Mouse (Mus musculus): ENCODE data around the gene Ankrd33b.

The Ankrd33b gene

GRCm38 (mm10) chr15:31268148-31268547 lies 99.4 kb downstream of the Ankrd33b start:
- CTCF ChIA-PET, result no interaction called here

GRCm38 (mm10) chr15:31265845-31266244 lies 101.7 kb downstream of the Ankrd33b start:
- CTCF ChIA-PET, result interaction anchor here (0.6 kb wide), 1 partner anchor 1434 kb away, joined by 4 read pairs; no protein-coding TSS in a partner anchor

GRCm38 (mm10) chr15:31265404-31265803 lies 102.1 kb downstream of the Ankrd33b start:
- CTCF ChIA-PET, result interaction anchor here (0.6 kb wide), 1 partner anchor 1434 kb away, joined by 4 read pairs; no protein-coding TSS in a partner anchor

- CTCF ChIA-PET, result no interaction called here
These were observed 102.7 kb downstream of the Ankrd33b start for GRCm38 (mm10) chr15:31264827-31265226.

GRCm38 (mm10) chr15:31262361-31262760 lies 105.2 kb downstream of the Ankrd33b start:
- CTCF ChIA-PET, result no interaction called here

GRCm38 (mm10) chr15:31261094-31261493 lies 106.4 kb downstream of the Ankrd33b start:
- CTCF ChIA-PET, result no interaction called here

- CTCF ChIA-PET, result no interaction called here
These were observed 108.7 kb downstream of the Ankrd33b start for GRCm38 (mm10) chr15:31258693-31259439.

- CTCF ChIA-PET, result no interaction called here
These were observed 109.4 kb downstream of the Ankrd33b start for GRCm38 (mm10) chr15:31258029-31258692.

GRCm38 (mm10) chr15:31257329-31257728 lies 110.2 kb downstream of the Ankrd33b start:
- CTCF ChIA-PET, result interaction anchor here (0.6 kb wide), 1 partner anchor 98 kb away, joined by 4 read pairs; no protein-coding TSS in a partner anchor

- CTCF ChIA-PET, result no interaction called here
These were observed 111.8 kb downstream of the Ankrd33b start for GRCm38 (mm10) chr15:31255762-31256161.

- CTCF ChIA-PET, result no interaction called here
These were observed 112.5 kb downstream of the Ankrd33b start for GRCm38 (mm10) chr15:31254939-31255535.

GRCm38 (mm10) chr15:31253963-31254362 lies 113.6 kb downstream of the Ankrd33b start:
- CTCF ChIA-PET, result no interaction called here

- CTCF ChIA-PET, result no interaction called here
These were observed 114.1 kb downstream of the Ankrd33b start for GRCm38 (mm10) chr15:31253380-31253779.

- CTCF ChIA-PET, result no interaction called here
These were observed 114.8 kb downstream of the Ankrd33b start for GRCm38 (mm10) chr15:31252590-31253311.

- CTCF ChIA-PET, result no interaction called here
These were observed 116.3 kb downstream of the Ankrd33b start for GRCm38 (mm10) chr15:31251189-31251588.

GRCm38 (mm10) chr15:31250676-31251075 lies 116.8 kb downstream of the Ankrd33b start:
- CTCF ChIA-PET, result no interaction called here

- CTCF ChIA-PET, result no interaction called here
These were observed 117.5 kb downstream of the Ankrd33b start for GRCm38 (mm10) chr15:31250027-31250426.

GRCm38 (mm10) chr15:31248882-31249281 lies 118.6 kb downstream of the Ankrd33b start:
- CTCF ChIA-PET, result no interaction called here

- CTCF ChIA-PET, result no interaction called here
These were observed 120.5 kb downstream of the Ankrd33b start for GRCm38 (mm10) chr15:31247035-31247434.

- CTCF ChIA-PET, result no interaction called here
These were observed 121.6 kb downstream of the Ankrd33b start for GRCm38 (mm10) chr15:31245934-31246333.

- CTCF ChIA-PET, result no interaction called here
These were observed 122.7 kb downstream of the Ankrd33b start for GRCm38 (mm10) chr15:31244696-31245445.
